Mouse (Mus musculus) layer of hippocampus, postnatal 36 days (tissue): ENCODE data around the gene BC034090. TPM values are rescaled to one million over a fixed set of nuclear protein-coding genes. Genes with fewer than 3 reads are reported as not detected.

Experiments used
- DNase-seq, 2 experiments: peaks; one replicate each; pipeline ENCODE4 v3.0.0; 2022
- total RNA-seq, 2 experiments: library from RNA; stranded (reverse); gene quantifications; 2 replicates each; pipeline ENCODE4 v1.2.3; 2021

BC034090 gene
- total RNA-seq, 2 experiments from 2014 or later, result 5.9 to 6.7 TPM

DNA sequence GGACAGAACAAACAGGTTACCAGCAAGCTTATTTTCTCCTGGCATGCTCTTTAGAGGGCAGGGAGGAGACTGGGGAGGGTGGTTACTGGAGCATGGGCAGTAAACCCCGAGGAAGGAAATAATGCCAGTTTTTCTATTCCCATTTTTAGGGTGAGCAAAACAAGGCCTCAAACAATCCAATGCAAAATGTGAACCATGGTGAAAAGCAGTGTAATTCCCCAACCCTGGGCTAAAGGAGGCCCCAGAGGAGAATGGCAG, 1.8 kb downstream of the BC034090 start:
- DNase-seq, result no peak

DNA sequence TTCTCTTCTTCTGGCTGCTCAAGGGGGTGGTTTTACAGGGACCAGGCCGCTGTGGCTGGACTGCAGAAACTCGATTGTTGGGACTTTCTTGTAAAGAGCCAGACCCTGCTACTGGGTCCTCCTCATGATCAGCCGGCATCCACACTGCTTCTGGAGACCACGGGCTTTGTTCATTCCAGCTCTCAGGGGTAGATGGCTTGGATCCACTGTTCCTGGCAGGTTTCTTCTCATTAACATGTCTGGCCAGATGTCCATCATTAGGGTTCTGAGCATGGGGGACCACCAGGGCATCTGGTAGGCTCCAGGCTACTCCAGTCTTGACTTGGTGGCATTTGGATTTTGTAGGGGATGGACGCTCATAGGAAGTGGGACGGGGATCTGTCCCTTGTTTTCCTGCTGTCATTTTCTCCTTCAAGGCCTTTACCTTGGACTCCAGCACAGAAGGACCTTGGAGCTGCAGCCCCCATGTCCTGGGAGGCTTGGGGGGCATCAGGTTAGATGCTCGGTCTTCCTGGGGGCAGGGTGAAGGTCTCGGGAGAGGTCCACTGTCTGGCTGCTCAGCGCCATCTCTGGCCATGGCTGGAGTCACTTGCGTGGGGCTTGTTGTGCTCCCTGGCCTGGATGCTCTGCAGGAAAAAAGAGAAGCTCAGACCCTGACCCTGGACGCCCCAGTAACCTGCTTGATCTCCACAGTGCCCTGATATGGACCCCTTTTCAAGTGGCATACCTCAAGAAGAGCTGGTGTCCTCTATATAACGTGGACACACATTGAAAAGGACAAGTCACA, 2.4 kb downstream of the BC034090 start:
- no peak for DNase-seq

DNA sequence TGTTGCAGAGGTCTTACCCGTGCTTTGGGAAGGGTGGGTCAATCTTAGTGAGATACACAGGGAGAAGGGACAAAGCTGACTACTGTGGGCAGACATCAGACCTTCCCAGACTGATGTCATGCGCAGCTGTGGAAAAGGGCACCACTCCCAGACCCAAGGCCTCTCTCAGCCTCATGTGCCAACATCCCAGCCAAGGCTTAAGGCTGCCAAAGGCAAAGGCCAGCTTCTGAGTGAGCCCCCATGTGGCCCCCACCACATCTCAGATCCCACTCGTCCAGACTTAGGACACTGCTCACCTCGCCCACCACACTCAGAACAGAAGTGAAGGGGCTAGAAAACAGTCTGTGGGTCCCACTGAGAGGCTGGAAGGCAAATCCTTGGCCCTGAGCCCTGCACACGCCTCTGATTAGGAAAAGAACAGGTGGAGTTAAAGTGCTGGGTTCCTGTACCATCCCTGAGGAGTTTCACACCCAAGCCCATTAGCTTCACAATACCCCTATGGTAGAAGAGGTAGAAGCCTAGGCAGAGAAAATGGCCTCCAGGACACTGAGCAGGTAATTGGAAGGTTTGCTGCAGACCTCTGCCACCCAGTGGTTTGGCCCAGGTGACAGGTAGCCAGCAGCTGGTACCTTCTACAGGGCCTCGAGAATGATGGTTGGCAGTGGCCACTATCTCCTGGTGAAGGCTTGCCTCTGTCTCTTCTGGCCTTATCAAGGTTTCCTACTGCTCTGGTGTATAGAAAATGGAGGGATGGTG, 4.1 kb downstream of the BC034090 start:
- DNase-seq, result no peak

DNA sequence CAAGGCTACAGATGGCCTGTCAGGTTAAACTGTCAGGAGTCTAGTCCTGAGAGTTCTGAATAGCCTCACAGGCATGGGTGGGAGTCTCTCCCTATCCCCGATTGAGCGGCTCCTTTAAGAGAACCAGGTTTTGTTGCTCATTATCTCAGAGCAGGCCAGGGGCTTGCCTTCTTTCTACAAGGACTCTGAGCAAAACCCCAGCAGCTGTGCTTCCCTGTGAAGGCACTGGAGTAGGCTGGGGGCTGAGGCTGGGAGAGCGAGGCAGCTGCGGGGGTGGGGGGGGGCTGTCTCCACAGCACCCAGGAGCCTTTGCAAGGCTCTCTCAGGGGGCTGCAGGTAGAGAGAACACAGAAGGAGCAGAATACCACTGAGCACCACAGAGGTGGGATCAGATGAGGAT, 5.1 kb downstream of the BC034090 start:
- DNase-seq, result no peak

DNA sequence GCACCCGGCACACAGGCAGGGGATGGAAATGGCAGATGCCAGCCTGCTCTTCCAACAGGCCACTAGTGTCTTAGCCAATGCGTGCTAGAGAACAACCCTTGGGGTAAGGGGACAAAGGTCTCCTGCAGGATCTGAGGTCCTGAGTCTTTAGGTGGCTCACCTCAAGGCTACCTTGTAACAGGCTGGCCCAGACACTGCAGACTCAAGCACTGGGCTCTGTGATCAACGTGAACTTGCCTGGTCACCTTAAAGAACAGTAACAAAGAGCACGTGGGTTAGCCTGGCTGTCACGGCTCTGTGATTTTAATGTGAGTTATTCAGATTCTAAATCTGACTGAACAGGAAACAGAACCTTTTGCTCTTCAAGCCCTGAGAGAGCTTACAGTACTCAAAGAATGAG, 6.1 kb downstream of the BC034090 start:
- DNase-seq, result no peak

DNA sequence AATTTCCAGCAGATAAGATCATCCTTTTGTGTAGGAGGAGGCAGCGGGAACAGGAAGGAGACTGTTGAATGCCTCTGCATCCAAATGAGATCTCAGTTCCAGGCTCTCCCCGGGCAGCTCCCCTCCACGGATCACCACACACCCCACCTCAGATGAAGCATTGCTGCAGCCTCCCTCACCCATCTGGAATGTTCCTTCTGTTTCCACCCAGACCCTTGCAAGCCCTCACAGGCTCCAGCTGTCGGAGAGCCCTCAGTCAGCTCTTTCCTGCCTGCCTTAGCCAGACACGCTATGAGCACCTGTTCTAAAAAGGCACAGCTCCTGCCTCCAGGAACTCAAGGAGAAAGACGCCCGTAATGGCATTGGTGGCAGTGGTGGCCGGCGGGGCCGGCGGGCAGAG, 6.9 kb downstream of the BC034090 start:
- DNase-seq, result no peak

DNA sequence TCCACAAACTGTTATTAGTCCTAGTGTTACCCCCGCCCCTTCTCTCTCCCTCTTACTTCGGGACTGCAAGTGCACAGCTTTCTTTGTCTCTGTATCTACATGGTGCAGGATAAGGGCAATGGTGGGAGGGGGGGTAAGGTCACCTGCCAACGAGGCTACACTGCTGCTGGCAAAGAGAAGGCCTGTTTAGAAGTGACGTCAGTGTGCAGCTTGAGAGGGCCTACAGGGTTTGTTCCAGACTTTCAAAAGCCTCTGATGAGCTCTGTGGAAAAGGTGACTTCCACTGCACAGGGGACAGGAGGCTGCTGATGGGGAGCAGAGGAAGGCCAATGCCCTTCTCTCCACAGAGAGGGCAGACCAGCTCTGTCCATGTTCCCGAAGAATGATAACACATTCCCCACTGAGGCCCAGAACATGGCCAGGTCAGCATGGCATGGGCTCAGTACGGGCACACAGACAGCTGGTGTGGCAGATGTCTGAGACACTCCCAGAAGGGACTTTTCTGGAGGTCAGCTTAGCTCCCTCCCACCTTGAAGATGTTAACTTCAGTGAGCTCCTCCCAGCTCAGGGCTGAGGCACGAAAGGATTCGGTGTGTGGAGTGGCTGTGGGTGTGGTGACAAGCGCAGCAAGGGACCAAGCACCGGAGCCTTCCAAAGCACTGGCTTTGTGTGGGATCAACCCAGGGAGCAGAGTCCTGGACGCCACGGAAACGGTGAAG, 7.8 kb downstream of the BC034090 start:
- no peak for DNase-seq

DNA sequence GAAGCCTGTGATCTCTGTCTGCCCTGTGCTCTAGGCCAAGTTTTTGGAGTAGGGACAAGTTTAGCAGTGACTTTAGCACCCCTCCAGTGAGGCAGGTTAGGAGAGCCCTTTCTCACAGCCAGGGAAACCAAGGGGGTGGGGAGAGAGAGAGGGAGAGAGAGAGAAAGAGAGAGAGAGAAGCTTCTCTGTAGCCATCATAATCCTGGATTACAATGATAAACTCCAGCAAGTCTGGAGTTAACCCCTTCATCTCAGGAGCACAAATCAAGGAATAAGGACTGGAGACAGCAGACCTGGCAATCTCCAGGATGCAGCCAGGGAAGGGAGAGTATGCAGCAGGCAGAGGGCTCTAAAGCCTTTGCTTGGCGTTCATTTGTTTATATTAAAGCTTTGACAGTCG, 8.6 kb downstream of the BC034090 start:
- no peak for DNase-seq

DNA sequence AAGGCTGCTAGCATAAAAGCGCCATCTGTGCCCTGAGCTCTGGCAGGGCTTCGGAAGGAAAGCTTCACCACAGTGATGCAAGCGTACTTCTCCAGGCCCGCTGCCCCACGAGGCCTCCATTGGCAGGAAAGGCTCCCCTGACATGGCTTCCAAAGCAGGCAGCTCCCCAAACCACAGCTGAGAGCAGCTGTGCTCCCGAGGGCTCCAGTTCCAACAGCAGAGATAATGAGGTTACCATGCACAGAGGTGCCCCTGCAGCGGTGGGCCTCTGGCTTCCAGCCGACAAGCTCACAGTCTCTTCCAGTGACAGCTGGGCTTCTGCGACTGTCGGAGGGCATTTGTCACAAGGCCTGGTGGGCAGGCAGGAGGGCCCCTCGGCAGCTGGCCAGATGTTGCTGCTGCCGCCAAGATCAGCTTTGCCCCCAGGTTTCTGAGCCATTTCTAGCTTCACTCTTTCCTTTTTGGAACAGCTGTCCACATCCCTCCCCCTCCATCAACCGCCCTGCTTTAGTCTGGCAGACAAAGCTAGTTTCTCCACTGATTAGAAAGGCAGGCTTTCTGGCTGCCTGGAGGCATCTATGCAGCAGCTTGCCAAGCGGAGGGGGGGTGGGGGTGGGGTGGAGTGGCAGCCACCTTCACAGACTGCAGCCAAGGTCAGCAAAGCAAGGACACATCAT, 10.2 kb downstream of the BC034090 start:
- DNase-seq, result peak; percentile 56 to 63

DNA sequence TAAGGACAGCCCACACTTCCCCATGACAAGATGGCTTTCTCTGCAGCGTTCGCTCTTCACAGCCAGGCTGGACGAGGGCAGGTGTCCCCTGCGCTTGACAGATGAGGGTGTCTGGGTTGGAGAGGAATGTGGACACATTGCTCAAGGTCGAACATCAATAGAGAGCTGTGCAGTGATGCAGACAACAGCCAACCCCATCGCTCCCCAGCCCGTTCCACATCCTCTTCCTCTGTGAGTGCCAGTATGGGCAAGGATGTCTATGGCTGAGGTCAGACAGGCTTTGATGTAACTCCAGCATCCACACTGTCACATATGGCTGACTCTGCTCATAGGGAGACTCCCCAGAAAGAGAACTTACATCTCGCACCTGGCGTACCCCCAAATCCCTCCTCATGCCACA, 10.9 kb downstream of the BC034090 start:
- no peak for DNase-seq

DNA sequence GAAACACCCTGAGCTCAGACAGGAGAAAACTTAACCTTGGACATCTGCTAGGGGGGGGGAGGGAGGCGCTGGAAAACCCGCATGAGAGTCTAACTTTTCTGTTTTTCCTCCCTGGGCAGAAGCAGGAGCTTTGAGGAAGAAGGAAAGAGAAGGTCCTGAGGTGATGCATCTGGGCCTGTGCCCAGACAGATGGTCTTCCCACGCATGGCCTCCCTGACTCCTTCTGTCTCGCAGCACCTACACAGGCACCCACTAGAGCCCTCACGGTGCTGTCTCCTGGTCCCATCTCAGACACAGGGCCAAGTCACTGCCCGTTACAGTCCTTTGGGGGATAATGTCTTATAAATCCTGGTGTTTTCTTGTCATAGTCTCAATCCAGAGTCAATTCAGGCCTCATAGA, 11.5 kb downstream of the BC034090 start:
- no peak for DNase-seq

DNA sequence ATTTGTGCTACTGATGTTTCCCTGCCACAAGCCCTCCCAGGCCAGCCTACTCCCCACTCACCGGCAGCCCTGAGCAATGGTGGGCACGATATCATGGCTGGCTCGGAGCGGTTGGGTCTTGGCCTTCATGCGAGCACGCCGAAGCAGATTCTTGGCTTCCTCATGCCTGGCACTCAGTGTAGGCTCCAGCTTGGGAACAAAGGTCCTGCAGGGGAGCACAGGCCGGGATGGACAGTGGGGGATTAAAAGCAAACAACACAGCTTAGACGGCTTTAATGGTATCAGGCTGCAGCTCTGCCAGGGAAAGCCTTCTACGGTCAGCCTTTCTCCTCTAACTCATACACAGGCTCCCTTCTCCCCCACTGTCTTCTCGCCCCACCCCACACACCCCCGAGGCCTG, 11.9 kb downstream of the BC034090 start:
- DNase-seq, result no peak

DNA sequence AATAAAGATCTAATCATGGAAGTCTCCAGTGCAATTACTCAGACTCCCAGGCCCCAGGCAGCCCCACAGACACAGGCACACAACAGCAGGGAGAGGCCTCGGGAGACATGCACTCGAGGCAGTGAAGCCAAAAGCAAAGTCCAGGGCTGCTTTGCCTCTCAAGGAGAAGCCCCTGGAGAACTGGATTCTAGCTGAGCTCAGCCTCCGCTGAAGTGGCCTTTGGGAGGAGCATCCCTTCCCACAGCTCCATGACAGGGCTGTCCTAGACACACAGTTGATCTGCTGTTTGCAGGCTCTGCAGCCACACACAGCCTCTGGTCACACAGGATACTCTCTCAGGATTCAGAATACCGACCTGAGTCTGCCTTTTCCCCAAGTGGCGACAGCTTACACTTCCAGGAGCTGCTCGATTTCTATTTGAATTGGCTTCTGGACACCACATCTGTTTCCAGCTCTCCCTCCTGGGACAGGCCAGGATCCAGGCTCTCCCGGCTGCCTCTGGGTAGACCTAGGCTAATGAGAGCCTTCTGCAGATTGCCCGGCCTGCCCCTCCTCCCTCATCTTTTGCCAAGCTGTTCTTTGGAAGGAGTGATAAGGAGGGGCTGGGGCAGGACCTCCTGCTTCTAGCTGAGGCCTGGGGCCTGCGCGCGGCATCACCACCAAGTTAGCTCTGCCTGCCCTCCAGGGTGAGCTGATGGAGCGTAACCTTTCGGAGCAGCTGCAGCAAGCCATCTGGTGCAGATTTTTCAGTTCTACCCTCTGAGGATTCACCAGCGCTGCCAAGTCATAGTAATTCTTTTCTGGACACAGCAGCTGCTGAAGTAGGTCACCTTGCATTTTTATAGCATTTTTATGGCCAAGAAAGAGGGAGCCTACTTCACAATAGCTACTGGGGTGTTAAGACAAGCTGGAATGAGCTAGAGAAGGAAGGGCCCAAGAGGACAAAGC, 14.5 kb downstream of the BC034090 start:
- DNase-seq, result no peak

DNA sequence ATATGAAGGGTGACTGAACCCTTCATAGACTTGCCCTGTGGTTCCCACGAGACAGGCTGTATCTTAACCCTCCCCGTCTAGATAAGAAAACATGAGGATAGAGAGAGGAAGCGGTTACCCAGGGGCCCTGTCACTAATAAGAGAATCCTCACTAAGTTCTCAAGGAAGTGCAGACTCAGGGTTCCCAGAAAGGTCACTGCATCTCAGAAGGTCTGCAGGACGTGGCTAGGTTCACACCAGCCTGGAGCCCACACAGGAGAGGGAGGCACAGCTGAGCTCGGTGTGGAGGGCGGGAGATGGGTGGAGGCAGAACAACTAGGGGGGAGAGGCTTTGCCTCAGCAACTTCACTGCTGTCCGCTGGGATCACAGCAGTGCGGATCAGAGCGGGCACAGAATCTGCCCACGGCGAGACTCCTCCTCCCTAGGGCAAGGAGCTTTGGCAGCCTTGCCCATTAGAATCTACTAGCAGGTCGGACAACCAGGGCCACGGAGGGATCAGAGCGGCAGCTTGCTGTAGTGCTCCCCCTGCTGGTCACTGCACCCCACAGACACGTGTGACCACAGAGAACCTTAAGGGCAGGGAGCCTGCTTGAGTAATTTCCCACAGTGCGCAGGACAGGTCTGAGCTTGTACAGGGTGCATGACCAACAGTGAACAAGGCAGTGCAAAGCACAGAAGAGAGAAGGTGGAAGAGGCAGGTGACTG, 20.2 kb downstream of the BC034090 start:
- peak; percentile 65 to 74 for DNase-seq

DNA sequence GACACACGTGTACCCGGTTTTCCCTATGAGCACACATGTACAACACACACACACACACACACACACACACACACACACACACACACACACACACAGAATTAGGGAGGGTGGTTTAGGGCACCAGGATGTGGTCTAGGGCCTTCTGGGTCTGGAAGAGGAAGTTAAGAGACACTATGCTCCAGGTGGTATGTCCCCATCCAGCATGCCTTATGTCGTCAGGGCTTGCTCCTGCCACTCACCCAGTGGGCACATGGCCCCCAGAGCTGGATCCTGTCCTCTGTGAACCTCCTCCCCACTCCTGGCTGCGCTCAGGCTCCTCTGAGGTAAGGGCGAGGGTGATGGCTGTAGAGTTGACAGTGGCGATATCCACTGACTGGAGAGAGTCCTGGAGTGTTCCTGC, 21.2 kb downstream of the BC034090 start:
- no peak for DNase-seq

DNA sequence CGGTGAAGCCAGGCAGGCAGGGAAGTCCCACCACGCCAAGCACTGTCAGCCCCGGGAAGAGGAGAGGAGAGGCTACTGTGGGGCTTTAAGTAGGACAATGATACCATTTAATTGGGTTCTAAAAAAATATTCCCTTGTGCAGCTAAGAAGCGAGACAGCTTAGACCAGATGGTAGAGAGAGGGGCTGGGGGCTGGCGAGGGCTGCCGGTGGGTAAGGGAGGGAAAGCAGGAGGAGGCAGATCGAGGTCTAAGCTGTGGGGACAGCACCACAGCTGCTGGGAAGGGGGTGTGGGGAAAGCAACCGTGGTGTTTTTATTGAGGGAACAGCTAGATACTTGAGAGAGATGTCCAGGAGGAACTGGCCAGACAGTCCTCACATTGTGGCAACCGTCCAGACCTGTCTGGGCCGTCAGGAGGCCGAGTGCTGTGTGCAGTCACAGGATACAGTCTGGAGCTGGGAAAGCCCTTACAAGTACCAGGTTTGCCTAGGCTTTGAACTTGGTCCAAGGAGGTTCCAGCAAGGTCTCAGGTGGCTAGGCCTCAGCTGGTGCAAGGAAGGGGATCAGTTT, 22.1 kb downstream of the BC034090 start:
- no peak for DNase-seq

DNA sequence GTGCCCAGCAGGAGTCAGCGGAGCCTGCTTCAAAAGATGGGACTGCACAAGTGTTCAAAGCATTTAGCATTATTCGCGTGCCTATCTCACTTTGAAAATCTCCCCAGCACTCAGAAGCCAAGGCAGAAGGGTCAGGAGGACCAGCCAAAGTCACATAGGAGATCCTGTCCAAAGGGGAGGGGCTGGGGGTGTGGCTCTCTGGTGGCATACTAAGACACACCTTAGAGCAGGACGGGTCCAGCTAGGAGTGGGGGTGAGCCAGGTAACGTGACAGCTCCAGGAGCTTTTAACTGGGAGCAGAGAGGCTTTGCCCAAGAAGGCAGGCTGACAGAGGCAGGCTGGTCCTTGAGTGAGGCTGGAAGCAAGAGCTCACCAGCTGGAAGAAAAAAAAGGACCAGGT, 25.3 kb downstream of the BC034090 start:
- no peak for DNase-seq

DNA sequence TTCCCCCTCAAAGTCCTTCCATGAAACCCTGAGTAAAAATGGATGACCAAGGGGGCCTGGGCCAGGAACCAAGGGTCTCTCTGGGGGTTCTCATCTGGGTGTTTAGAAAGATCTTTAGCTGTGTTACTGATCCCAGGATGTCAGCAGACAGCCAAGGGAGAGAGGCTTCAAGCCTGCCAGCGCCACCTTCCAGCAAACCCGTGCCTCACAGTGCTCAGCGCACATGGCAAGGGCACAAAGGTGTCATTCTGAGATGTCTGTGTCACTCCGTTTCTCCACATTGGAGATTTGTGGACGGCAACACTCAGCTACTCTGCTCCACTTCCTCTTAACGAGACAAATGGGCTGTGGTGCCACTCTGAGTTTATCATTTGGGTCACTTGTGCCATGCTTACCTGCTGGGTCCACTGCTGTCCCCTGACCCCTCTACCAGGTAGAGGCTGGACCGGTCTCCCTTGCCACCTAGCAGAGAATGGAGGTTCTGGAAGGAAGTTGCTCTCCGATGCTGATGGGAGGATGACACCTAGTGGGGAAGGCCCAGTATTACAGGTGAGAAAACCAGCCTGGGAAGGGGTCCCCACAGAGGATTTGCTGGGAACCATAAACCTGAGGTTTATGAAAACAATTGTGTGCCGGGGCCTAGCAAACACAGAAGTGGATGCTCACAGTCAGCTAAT, 26.2 kb downstream of the BC034090 start:
- DNase-seq, result peak in 1 of 2 experiments; percentile 61

DNA sequence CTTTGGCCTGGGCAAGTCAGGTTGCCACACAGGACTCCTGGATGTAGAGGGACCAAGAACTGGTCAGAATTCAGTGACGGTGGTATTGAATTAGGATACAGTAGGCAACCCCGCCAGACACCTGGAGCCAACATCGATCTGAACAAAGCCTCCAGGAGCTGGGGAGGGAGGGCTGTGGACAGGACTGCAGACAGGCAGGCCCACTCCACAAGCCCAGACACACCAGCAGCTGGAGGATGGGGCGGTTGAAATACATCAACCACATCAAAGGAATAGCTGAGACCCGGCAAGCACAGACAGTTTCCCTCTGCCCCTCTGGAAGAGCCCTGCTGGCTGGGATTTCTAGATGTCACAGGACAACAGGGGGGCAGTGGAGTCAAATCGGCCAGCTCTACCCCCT, 27.4 kb downstream of the BC034090 start:
- DNase-seq, result no peak

DNA sequence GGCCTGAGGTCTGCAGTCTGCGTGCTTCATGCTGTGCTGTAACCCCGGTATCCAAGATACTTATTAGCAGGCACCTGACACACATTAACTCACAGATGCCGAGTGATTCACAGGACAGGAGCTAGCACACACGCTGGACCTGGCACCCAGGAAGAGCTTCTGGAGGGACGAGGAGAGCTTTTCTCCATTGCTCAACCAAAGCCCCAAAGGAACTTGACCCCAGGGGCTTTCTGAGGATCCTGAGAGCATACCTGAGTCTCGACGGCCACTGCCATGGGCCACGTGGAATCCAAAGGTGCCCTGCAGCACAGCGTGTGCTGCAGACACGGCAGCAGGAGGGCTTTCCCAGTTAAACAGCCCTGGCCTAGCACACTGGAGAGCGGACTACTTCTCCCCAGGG, 27.9 kb downstream of the BC034090 start:
- DNase-seq, result no peak
